Mouse (Mus musculus): Measurements from ENCODE around the gene Hoxa4. TPM values are rescaled to one million over a fixed set of nuclear protein-coding genes. Genes with fewer than 3 reads are reported as not detected.

Gene Hoxa4
- polyA plus RNA-seq, 1 experiment, result 0.78 TPM

- DNase-seq (ENCODE audit: low read depth, low spot score), result no peak
- WGBS, result 4% methylated on average over 44 of the region's 44 CpGs
Measured at GRCm38 (mm10) chr6:52229558-52230416, 38.2 kb upstream of the Hoxa4 start.

GRCm38 (mm10) chr6:52228475-52229465 is 37.2 kb upstream of the Hoxa4 start:
- DNase-seq (ENCODE audit: low read depth, low spot score), result no peak
- 2% methylated on average over 38 of the region's 38 CpGs for WGBS

GRCm38 (mm10) chr6:52227470-52228222 is 36.1 kb upstream of the Hoxa4 start:
- no peak for DNase-seq (ENCODE audit: low read depth, low spot score)
- WGBS, result 14% methylated on average over 11 of the region's 11 CpGs

- WGBS, result 7% methylated on average over 26 of the region's 26 CpGs
- DNase-seq (ENCODE audit: low read depth, low spot score), result no peak
Measured at GRCm38 (mm10) chr6:52226569-52227257, 35.2 kb upstream of the Hoxa4 start.

GRCm38 (mm10) chr6:52225612-52226568 is 34.3 kb upstream of the Hoxa4 start:
- WGBS, result 2% methylated on average over 69 of the region's 69 CpGs

GRCm38 (mm10) chr6:52224895-52225611 is 33.5 kb upstream of the Hoxa4 start:
- DNase-seq (ENCODE audit: low read depth, low spot score), result no peak
- 7% methylated on average over 36 of the region's 36 CpGs for WGBS

More at GRCm38 (mm10) chr6:52225612-52226568, 34.3 kb upstream of the Hoxa4 start:
- no peak for DNase-seq (ENCODE audit: low read depth, low spot score)

GRCm38 (mm10) chr6:52223939-52224760 is 32.6 kb upstream of the Hoxa4 start:
- no peak for DNase-seq (ENCODE audit: low read depth, low spot score)
- WGBS, result 13% methylated on average over 24 of the region's 24 CpGs

GRCm38 (mm10) chr6:52222729-52223128 is 31.2 kb upstream of the Hoxa4 start:
- no peak for DNase-seq (ENCODE audit: low read depth, low spot score)
- WGBS, result 23% methylated on average over 13 of the region's 13 CpGs

GRCm38 (mm10) chr6:52221993-52222685 is 30.6 kb upstream of the Hoxa4 start:
- 6% methylated on average over 21 of the region's 21 CpGs for WGBS
- no peak for DNase-seq (ENCODE audit: low read depth, low spot score)

- WGBS, result 1% methylated on average over 46 of the region's 46 CpGs
- DNase-seq (ENCODE audit: low read depth, low spot score), result peak; percentile 86
Measured at GRCm38 (mm10) chr6:52221337-52221992, 29.9 kb upstream of the Hoxa4 start, which contains the start of gene Hoxa7. Gene Hoxa7 (minus strand): TSS chr6:52221854.

GRCm38 (mm10) chr6:52220865-52221310 is 29.3 kb upstream of the Hoxa4 start:
- WGBS, result 13% methylated on average over 12 of the region's 12 CpGs
- no peak for DNase-seq (ENCODE audit: low read depth, low spot score)

GRCm38 (mm10) chr6:52220003-52220864 is 28.7 kb upstream of the Hoxa4 start:
- WGBS, result 28% methylated on average over 32 of the region's 32 CpGs
- no peak for DNase-seq (ENCODE audit: low read depth, low spot score)

GRCm38 (mm10) chr6:52219234-52219942 is 27.8 kb upstream of the Hoxa4 start:
- no peak for DNase-seq (ENCODE audit: low read depth, low spot score)
- WGBS, result 42% methylated on average over 9 of the region's 9 CpGs
